Mouse (Mus musculus): Measurements from ENCODE around the gene Npff.

- TF ChIP-seq KAT2A (conservative IDR thresholded peaks at IDR 0.05; ENCODE audit: low read depth, low read length) (no peak), CTCF (IDR thresholded peaks at IDR 0.05 in 2 of 3, conservative IDR thresholded peaks at IDR 0.05 in 1 of 3; ENCODE audit: control insufficient read depth in 1 of 3, insufficient read depth in 1 of 3, low read depth in 2 of 3, low read length in 3 of 3, poor library complexity in 1 of 3, severe bottlenecking in 1 of 3) (no peak), SIN3A (IDR thresholded peaks at IDR 0.05; ENCODE audit: low read length) (no peak), POLR2A (IDR thresholded peaks at IDR 0.05; ENCODE audit: control insufficient read depth in 1 of 2, insufficient read depth in 1 of 2, low read depth in 1 of 2, low read length in 2 of 2, poor library complexity in 1 of 2) (no peak), CHD2 (IDR thresholded peaks at IDR 0.05; ENCODE audit: low read length) (no peak), ZMIZ1 (IDR thresholded peaks at IDR 0.05; ENCODE audit: low read depth, low read length) (no peak)
Observed at GRCm38 (mm10) chr15:102508336-102508735, 16.4 kb downstream of the Npff start.

All from MEL (cell line).